Mouse (Mus musculus): ENCODE measurements around the gene Rbp7.
A peak's percentile ranks its signal among the peaks of the same experiment; 100 is the strongest.

The Rbp7 gene

DNA sequence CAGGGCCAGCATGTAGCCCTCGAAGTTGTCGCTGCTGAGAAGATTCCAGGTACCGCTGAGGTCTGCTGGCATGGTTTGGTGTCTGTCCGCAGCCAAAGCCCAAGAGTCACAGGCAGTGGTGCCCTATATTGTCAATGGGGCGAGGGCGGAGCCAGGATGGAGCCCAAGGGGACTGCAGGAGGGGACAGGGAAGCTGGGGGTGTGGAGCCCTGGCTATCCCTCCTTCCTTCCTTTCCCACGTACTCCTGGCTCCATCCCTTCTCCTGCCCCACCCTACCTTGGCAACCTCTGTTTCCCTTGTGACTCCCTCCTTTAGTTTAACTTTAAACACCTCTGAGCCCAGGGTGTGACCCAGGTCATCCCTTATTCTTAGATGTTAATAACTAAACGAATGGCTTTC lies at the start of gene Rbp7:
TSS of gene Rbp7 (minus strand) at position 100 of the 400 bp plus-strand sequence.
- no peak for DNase-seq (ENCODE audit: low read depth)

DNA sequence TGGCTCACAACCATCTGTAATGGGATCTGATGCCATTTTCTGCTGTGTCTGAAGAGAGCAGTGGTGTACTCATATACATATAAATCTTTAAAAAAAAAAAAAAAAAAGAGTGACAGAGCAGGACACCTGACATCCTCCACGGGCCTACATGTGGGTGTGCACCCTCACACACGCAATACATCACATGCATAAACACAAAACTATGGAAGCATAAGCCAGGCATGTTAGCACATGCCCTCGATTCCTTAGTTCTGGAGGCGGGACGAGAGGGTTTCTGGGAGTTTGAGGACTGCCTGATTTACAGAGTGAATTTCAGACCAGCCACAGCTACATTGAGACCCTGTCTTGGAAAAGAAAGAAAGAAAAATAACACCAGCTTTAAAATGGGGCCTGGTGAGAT lies 49.6 kb upstream of the Rbp7 start:
- no peak for DNase-seq (ENCODE audit: low read depth)

DNA sequence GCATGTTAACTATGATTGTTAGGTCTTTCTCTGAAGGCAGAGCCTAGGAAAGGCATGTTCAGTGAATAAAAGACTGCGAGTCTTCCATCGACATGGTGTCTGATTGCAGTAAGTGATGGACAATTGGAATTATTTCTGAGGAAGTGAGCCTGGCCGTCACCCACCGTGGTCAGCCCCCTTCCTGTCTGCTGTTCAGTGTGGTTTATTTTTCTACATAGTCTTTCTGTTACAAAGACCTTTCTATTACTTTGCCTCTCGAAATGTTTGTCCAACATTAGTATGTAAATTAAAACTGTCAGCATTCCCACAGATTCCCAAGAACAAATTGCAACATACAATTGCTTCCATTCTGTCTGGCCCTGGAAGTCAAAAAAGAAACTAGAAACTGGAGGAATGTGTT lies 45.0 kb upstream of the Rbp7 start:
- DNase-seq (ENCODE audit: low read depth): peak; percentile 18

DNA sequence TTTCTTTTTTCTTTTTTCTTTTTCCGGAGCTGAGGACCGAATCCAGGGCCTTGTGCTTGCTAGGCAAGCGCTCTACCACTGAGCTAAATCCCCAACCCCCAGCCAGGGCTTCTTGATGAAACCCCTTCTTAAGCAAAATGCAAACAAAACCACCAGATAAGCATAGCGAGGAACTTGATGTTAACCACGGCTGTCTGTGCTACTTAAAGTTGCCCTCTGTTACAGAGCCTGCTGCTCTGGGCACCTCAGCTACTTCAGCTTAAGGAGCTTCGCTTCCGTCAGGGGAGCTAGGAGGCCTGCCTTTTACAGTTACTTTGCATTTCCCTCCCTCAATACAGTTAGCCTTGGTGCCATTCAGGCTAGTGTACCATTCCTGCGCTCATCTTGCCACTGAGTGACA lies 44.1 kb upstream of the Rbp7 start:
- no peak for DNase-seq (ENCODE audit: low read depth)

DNA sequence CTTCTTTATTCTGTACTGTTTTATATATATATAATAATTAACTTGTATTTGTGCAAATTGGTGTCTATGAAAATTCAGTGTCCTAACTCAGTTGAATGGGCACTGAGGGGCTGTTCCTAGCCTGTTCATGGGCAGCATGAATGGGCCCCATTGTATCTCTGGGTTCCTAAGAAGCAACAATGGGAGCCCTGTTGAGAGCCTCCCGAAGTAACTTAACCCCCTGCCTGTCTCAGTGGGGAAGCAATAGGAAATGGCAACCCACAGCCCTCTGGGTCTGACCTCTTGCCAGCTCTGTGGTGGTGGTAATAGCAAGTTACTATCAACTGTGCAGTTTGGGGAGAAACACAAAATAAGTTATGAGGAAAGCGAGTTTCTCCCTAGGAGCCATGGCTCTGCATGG lies 41.8 kb upstream of the Rbp7 start:
- DNase-seq (ENCODE audit: low read depth): no peak

- DNase-seq (ENCODE audit: low read depth): peak; percentile 31
Observed at GRCm38 (mm10) chr4:149491151-149491550, 36.4 kb upstream of the Rbp7 start.

DNA sequence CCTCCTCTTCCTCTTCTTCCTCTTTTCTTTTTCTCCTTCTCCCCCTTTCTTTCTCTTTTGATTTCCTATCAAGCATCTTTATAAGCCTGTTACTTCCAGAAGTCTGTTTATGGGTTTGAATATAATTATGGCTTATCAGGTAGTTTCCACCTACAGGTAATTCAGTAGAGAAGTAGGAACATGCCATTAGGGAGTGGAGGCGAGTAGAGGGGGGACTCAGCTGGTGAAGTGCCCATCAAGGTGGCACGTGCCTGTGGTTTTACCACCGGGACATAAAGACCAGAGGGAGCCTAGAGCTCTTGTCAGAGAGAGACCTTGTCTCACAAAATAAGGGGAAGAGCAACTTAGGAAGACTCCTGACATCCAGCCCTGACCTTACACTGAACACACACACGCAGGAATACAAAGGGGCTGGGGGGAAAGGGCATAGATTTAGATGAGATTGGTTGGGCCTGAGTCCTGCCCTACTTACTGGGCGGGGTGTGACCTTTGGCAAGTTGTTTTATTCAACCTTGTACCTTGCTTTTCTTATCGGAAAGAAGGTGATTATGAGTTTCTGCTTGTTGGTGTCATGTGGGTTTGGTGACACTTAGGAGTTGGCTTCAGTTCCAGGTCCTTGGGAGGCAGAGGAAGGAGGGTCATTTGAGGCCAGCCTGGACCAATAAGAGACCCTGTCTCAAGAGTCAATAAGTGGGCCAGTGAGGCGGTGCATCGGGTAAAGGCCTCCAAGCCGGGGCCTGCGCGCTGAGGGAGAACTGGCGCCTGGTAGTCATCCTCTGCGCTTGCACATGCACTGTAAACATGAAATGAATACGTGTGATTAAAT lies 34.9 kb upstream of the Rbp7 start:
- no peak for DNase-seq (ENCODE audit: low read depth)

DNA sequence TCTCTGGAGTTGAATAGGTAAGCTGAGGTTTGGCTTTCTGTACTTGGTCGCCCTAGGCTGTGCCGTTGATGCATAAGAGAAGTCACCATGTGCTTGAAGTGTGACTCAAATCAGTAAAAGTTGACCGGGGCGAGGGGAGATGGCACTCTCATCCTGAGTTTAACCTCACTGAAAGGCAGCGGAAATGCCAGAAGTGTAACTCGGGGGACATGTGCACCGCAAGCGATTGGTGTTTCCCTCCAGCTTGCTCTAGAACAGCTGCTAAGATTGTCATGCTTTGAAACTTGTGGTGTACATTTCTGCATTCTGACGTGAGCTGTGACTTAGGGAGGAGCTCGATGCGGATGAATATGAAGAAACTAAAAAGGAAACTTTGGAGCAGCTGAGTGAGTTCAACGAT lies 33.0 kb upstream of the Rbp7 start:
- DNase-seq (ENCODE audit: low read depth): no peak

- DNase-seq (ENCODE audit: low read depth): peak; percentile 71
Observed at GRCm38 (mm10) chr4:149485825-149486206, 31.0 kb upstream of the Rbp7 start.

GRCm38 (mm10) chr4:149485053-149485824 lies 30.5 kb upstream of the Rbp7 start, which contains the start of the genes Nmnat1 and Lzic:
Gene Nmnat1, minus strand, starts transcription at chr4:149485202.
Gene Lzic, plus strand, starts transcription at chr4:149485229.
- peak; percentile 95 for DNase-seq (ENCODE audit: low read depth)

DNA sequence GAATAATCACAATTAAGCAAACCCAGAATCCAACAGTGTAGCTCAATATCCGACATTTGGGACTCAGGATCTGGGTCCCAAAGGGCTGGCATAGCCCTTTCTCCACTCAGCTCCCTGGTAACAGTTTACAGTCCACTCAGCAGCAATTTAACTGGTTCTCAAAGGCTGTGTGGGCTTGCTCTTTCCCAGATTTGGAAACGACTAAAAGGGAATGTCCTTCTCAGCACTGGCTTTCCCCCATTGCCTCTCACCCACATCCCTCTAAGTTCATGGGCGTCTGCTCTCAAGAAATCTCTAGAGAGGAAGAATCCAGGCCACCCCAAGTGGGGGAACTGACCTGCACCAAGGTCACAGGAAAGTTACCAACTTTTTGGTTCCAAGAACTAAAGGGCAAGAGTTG lies 29.8 kb upstream of the Rbp7 start:
- no peak for DNase-seq (ENCODE audit: low read depth)

- no peak for DNase-seq (ENCODE audit: low read depth)
Observed at GRCm38 (mm10) chr4:149477078-149477477, 22.3 kb upstream of the Rbp7 start, which contains the start of gene Tmem274. Gene Tmem274, plus strand, starts transcription at chr4:149477378.

- no peak for DNase-seq (ENCODE audit: low read depth)
Observed at GRCm38 (mm10) chr4:149475096-149475495, 20.3 kb upstream of the Rbp7 start.

DNA sequence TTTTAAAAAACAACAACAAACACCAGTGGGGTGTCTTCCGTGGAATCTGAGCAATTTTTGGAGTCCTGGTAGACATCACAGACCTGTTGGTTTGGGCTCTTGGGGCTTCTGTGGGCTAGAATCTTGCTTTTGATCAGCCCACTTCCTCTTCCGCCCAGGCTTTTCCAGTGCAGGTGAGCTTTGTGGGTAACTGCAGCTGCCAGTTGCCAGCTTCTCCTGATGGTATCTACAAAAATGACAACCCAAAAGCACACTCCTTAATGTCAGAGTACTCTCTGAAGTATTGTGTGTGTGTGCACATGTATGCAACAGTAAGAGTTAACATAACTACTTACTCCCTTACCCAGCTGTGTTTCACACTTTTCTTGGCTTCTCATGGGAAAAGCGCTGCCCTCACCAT lies 14.8 kb upstream of the Rbp7 start:
- no peak for DNase-seq (ENCODE audit: low read depth)

DNA sequence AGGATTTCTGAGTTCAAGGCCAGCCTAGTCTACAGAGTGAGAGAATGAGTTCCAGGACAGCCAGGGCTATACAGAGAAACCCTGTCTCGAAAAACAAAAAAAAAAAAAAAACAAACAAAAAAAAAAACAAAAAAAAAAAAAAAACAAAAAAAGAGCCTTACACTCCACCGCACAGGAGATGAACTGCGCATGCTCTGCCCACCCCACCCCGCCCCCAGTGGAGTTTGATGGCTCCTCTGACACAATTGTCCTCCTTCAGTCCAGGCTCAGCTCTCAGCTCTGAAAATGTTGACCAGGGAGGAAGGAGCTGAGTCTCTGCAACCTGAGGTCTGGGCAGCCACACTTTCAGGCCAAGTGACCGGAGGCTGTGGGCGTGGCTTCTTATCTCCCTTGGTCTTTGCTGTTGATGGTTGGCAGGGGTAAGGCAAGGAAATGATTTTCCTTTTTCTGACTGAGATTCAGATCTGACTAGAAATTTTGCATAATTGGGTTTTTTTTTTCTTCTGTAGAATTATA lies 8.7 kb upstream of the Rbp7 start:
- DNase-seq (ENCODE audit: low read depth): peak; percentile 96

DNA sequence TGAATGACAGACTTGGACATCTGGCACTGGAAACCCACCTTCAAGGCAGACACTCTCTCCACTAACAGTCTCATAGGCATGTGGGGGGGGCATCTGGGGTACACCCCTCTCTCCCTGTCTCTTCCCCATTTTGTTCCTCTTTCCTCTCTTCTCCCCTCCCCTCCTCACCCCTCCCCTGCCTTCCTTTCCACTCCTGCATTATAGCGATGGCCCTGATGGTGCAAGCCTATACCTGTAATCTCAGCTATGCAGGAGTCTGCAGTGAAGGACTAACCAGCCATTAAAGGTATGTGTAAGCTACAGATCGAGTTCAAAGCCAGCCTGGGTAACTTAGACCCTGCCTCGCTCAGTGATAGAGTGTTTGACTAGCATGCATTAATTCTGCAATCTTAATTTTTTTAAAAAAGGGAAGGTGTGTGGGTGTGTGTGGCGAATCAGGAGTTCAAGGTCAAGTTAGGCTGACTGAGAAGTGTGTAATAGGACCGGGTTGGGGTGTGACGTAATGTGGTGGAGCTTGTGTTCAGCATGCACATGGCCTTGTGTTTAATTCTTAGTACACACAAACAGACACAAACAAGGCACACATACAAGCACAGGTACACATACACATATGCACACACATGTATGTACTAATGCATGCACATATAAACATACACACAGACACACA lies 7.7 kb upstream of the Rbp7 start:
- DNase-seq (ENCODE audit: low read depth): peak; percentile 88

DNA sequence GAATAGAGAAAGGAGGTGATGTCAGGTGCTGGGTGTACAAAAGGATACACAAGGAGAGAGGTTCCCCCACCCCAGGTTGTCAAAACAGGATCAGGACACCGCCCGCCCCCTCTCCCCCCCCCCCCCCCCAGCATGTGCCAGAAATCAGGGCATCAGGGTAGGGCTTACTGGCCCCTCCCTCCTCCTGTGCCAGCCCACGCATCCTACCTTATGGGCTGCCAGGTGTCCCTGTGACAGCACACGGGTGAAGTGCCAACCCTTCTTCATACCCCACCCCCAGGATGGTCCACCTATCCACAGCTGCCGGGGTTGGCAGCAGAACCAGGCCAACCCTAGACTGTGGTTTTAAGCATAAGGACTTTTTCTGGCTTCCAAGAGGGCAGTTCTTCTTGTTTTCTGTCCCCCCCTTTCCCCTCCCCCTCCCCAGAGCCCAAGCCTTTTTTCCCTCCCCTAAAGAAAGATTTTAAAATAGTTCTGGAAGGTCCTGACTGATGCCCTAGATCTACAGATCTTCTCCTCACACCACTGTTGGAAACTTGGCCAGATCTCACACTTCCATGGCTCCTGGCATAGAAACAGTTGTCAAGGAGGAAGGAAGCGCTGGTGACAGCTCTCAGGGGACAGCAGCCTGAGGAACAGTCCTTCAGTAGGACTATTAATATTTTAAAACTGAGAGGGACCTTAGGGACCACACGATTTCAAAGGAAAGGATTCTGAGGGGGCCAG lies 7.0 kb upstream of the Rbp7 start:
- no peak for DNase-seq (ENCODE audit: low read depth)

DNA sequence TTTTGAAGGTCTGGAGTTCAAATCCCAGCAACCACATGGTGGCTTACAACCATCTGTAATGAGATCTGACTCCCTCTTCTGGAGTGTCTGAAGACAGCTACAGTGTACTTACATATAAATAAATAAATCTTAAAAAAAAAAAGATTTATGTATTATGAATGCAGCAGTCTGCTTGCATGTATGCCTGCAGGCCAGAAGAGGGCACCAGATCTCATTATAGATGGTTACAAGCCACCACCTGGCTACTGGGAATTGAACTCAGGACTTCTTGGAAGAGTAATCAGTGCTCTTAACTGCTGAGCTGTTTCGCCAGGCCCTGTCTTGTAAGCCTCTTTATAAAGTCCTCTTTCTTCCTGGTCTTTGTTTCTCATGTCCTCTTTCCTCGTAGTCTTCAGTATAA lies 5.7 kb upstream of the Rbp7 start:
- peak; percentile 23 for DNase-seq (ENCODE audit: low read depth)

- peak; percentile 50 for DNase-seq (ENCODE audit: low read depth)
Observed at GRCm38 (mm10) chr4:149459425-149459824, 4.6 kb upstream of the Rbp7 start.

GRCm38 (mm10) chr4:149458526-149458925 lies 3.7 kb upstream of the Rbp7 start:
- peak; percentile 44 for DNase-seq (ENCODE audit: low read depth)

GRCm38 (mm10) chr4:149457831-149458430 lies 3.2 kb upstream of the Rbp7 start:
- DNase-seq (ENCODE audit: low read depth): peak; percentile 16
